Mouse (Mus musculus): ENCODE results near the gene Tgds.

DNA sequence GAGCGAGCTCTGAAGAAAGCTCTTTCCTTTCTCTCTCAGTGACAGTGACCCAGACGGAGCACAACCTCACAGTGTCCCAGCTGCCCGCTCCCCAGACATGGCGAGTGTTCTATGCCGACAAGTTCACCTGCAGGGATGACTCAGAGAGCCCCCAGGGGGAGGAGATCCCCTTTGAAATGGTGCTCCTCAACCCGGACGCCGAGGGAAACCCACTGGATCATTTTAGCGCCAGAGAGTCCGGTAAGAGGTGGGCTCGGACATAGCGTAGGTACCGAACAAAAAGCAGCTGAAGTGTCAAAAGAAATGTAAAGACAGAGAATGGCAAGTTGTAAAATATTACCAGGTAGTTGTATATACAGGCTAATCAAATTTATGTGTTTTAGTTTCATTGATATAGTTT lies 15.5 kb upstream of the Tgds start:
- TF ChIP-seq CTCF (IDR thresholded peaks at IDR 0.05; ENCODE audit: extremely low read depth, insufficient read depth, insufficient read length, insufficient replicate concordance) (no peak), POLR2A (IDR thresholded peaks at IDR 0.05; ENCODE audit: low read depth, low read length) (no peak)

Data from spleen, adult 2 months (tissue).